Mouse (Mus musculus): ENCODE measurements around the gene Clec10a. TPM values are rescaled to one million over a fixed set of nuclear protein-coding genes. Genes with fewer than 3 reads are reported as not detected.

Clec10a gene
- polyA plus RNA-seq, 1 experiment from 2014 or later = 1.4 TPM

- Histone ChIP-seq H3K4me3 (replicated peaks; ENCODE audit: low read depth, low read length) (no peak overlapping the region), H3K27me3 (ENCODE audit: control insufficient read depth, insufficient read depth, low read length) (peaks cover 49% of the 10 kb centered on the region), H3K27ac (replicated peaks; ENCODE audit: low read depth, low read length) (no peak overlapping the region), H3K9me3 (ENCODE audit: control insufficient read depth, low read length) (no peaks in the 10 kb centered on the region), H3K4me1 (ENCODE audit: control insufficient read depth, insufficient read depth, low read length) (peaks cover 38% of the 10 kb centered on the region), H3K4me2 (ENCODE audit: low read length) (no peak overlapping the region), H3K36me3 (ENCODE audit: control insufficient read depth, insufficient read depth, low read length) (peaks cover 15% of the 10 kb centered on the region; the same call in 1 of the 2 replicates), H3K9ac (replicated peaks; ENCODE audit: low read length) (no peak overlapping the region)
- WGBS = 10% methylated on average over 22 of the region's 22 CpGs
- ATAC-seq (ENCODE audit: low FRiP score, low TSS enrichment) (no peak), DNase-seq (no peak)
These were observed 59.3 kb downstream of the Clec10a start for GRCm38 (mm10) chr11:70215301-70215700.

- H3K27me3 ChIP-seq (ENCODE audit: control insufficient read depth, insufficient read depth, low read length) = peaks cover 49% of the 10 kb centered on the region
- no peak overlapping the region for H3K27ac ChIP-seq (replicated peaks; ENCODE audit: low read depth, low read length)
- DNase-seq = no peak
- H3K4me2 ChIP-seq (ENCODE audit: low read length) = no peak overlapping the region
- no peak overlapping the region for H3K9ac ChIP-seq (replicated peaks; ENCODE audit: low read length)
- no peak overlapping the region for H3K4me3 ChIP-seq (replicated peaks; ENCODE audit: low read depth, low read length)
- H3K4me1 ChIP-seq (ENCODE audit: control insufficient read depth, insufficient read depth, low read length) = peaks cover 38% of the 10 kb centered on the region
- no peaks in the 10 kb centered on the region for H3K9me3 ChIP-seq (ENCODE audit: control insufficient read depth, low read length)
- no peak for ATAC-seq (ENCODE audit: low FRiP score, low TSS enrichment)
- H3K36me3 ChIP-seq (ENCODE audit: control insufficient read depth, insufficient read depth, low read length) = peaks cover 15% of the 10 kb centered on the region; the same call in 1 of the 2 replicates
- WGBS = 49% methylated on average over 3 of the region's 3 CpGs
These were observed 60.1 kb downstream of the Clec10a start for GRCm38 (mm10) chr11:70216103-70216502.

GRCm38 (mm10) chr11:70218039-70218438 is 62.0 kb downstream of the Clec10a start:
- Histone ChIP-seq H3K27ac (replicated peaks; ENCODE audit: low read depth, low read length) (no peak overlapping the region), H3K4me1 (ENCODE audit: control insufficient read depth, insufficient read depth, low read length) (peaks cover 47% of the 10 kb centered on the region), H3K4me3 (replicated peaks; ENCODE audit: low read depth, low read length) (no peak overlapping the region), H3K27me3 (ENCODE audit: control insufficient read depth, insufficient read depth, low read length) (peaks cover 39% of the 10 kb centered on the region), H3K36me3 (ENCODE audit: control insufficient read depth, insufficient read depth, low read length) (peaks cover 15% of the 10 kb centered on the region; the same call in 1 of the 2 replicates), H3K9me3 (ENCODE audit: control insufficient read depth, low read length) (no peaks in the 10 kb centered on the region), H3K4me2 (ENCODE audit: low read length) (no peak overlapping the region), H3K9ac (replicated peaks; ENCODE audit: low read length) (no peak overlapping the region)
- DNase-seq = no peak
- no peak for ATAC-seq (ENCODE audit: low FRiP score, low TSS enrichment)
- 95% methylated on average over 4 of the region's 4 CpGs for WGBS

GRCm38 (mm10) chr11:70218741-70219470 is 62.9 kb downstream of the Clec10a start:
- Histone ChIP-seq H3K4me1 (ENCODE audit: control insufficient read depth, insufficient read depth, low read length) (peaks cover 43% of the 10 kb centered on the region), H3K4me3 (replicated peaks; ENCODE audit: low read depth, low read length) (peak overlapping the region; percentile 57), H3K36me3 (ENCODE audit: control insufficient read depth, insufficient read depth, low read length) (peaks cover 15% of the 10 kb centered on the region; the same call in 1 of the 2 replicates), H3K27me3 (ENCODE audit: control insufficient read depth, insufficient read depth, low read length) (peaks cover 32% of the 10 kb centered on the region), H3K27ac (replicated peaks; ENCODE audit: low read depth, low read length) (no peak overlapping the region), H3K9me3 (ENCODE audit: control insufficient read depth, low read length) (no peaks in the 10 kb centered on the region), H3K9ac (replicated peaks; ENCODE audit: low read length) (peak overlapping the region; percentile 81; the same call in 1 of the 2 replicates), H3K4me2 (ENCODE audit: low read length) (peak overlapping the region; percentile 88)
- ATAC-seq (ENCODE audit: low FRiP score, low TSS enrichment) (no peak), DNase-seq (no peak)
- 91% methylated on average over 15 of the region's 15 CpGs for WGBS

GRCm38 (mm10) chr11:70219873-70220272 is 63.9 kb downstream of the Clec10a start:
- Histone ChIP-seq H3K9ac (replicated peaks; ENCODE audit: low read length) (peak overlapping the region; percentile 81), H3K27ac (replicated peaks; ENCODE audit: low read depth, low read length) (peak overlapping the region; percentile 88), H3K27me3 (ENCODE audit: control insufficient read depth, insufficient read depth, low read length) (peaks cover 23% of the 10 kb centered on the region), H3K4me1 (ENCODE audit: control insufficient read depth, insufficient read depth, low read length) (peaks cover 33% of the 10 kb centered on the region), H3K36me3 (ENCODE audit: control insufficient read depth, insufficient read depth, low read length) (peaks cover 15% of the 10 kb centered on the region; the same call in 1 of the 2 replicates), H3K4me2 (ENCODE audit: low read length) (peak overlapping the region; percentile 88), H3K9me3 (ENCODE audit: control insufficient read depth, low read length) (no peaks in the 10 kb centered on the region), H3K4me3 (replicated peaks; ENCODE audit: low read depth, low read length) (peak overlapping the region; percentile 57)
- ATAC-seq (ENCODE audit: low FRiP score, low TSS enrichment) = no peak
- no peak for DNase-seq
- WGBS = 53% methylated on average over 7 of the region's 7 CpGs

- Histone ChIP-seq H3K9me3 (ENCODE audit: control insufficient read depth, low read length) (no peaks in the 10 kb centered on the region), H3K27ac (replicated peaks; ENCODE audit: low read depth, low read length) (peak overlapping the region; percentile 88), H3K9ac (replicated peaks; ENCODE audit: low read length) (peak overlapping the region; percentile 81), H3K4me3 (replicated peaks; ENCODE audit: low read depth, low read length) (peak overlapping the region; percentile 57), H3K4me1 (ENCODE audit: control insufficient read depth, insufficient read depth, low read length) (peaks cover 30% of the 10 kb centered on the region), H3K27me3 (ENCODE audit: control insufficient read depth, insufficient read depth, low read length) (peaks cover 22% of the 10 kb centered on the region), H3K4me2 (ENCODE audit: low read length) (peak overlapping the region; percentile 88), H3K36me3 (ENCODE audit: control insufficient read depth, insufficient read depth, low read length) (peaks cover 15% of the 10 kb centered on the region; the same call in 1 of the 2 replicates)
- DNase-seq (no peak), ATAC-seq (ENCODE audit: low FRiP score, low TSS enrichment) (no peak)
- under 1% methylated on average over 24 of the region's 24 CpGs for WGBS
These were observed 64.3 kb downstream of the Clec10a start for GRCm38 (mm10) chr11:70220323-70220722.

Other genes starting within 250 kb of the Clec10a start
- gene Gps2, start 242.3 kb upstream of the Clec10a start, polyA plus RNA-seq (2014; fragmentation: Nextera tagmentation; extraction: Ambion mirVana) = 56.4 and 62.4 TPM in 2 replicates
- gene Eif5a, start 234.2 kb upstream of the Clec10a start, polyA plus RNA-seq (2014; fragmentation: Nextera tagmentation; extraction: Ambion mirVana) = 1,083 and 1,099 TPM in 2 replicates
- 4.3 and 10.4 TPM in 2 replicates for gene Ybx2, start 220.4 kb upstream of the Clec10a start, polyA plus RNA-seq (2014; fragmentation: Nextera tagmentation; extraction: Ambion mirVana)
- gene Slc2a4, start 208.0 kb upstream of the Clec10a start, polyA plus RNA-seq (2014; fragmentation: Nextera tagmentation; extraction: Ambion mirVana) = 2.2 and 4.5 TPM in 2 replicates
- 0.20 TPM in 1 of 2 replicates, not detected in the other for gene Cldn7, start 191.4 kb upstream of the Clec10a start, polyA plus RNA-seq (2014; fragmentation: Nextera tagmentation; extraction: Ambion mirVana)
- 24.4 and 39.0 TPM in 2 replicates for gene Ctdnep1, start 175.0 kb upstream of the Clec10a start, polyA plus RNA-seq (2014; fragmentation: Nextera tagmentation; extraction: Ambion mirVana)
- gene Elp5, start 173.7 kb upstream of the Clec10a start, polyA plus RNA-seq (2014; fragmentation: Nextera tagmentation; extraction: Ambion mirVana) = 162 and 193 TPM in 2 replicates
- 616 and 626 TPM in 2 replicates for gene Gabarap, start 165.1 kb upstream of the Clec10a start, polyA plus RNA-seq (2014; fragmentation: Nextera tagmentation; extraction: Ambion mirVana)
- 41.3 and 48.9 TPM in 2 replicates for gene Phf23, start 160.4 kb upstream of the Clec10a start, polyA plus RNA-seq (2014; fragmentation: Nextera tagmentation; extraction: Ambion mirVana)
- 22.9 and 23.0 TPM in 2 replicates for gene Dvl2, start 155.6 kb upstream of the Clec10a start, polyA plus RNA-seq (2014; fragmentation: Nextera tagmentation; extraction: Ambion mirVana)
- 43.2 and 49.6 TPM in 2 replicates for gene Acadvl, start 140.8 kb upstream of the Clec10a start, polyA plus RNA-seq (2014; fragmentation: Nextera tagmentation; extraction: Ambion mirVana)
- 33.1 and 41.0 TPM in 2 replicates for gene Dlg4, start 139.3 kb upstream of the Clec10a start, polyA plus RNA-seq (2014; fragmentation: Nextera tagmentation; extraction: Ambion mirVana)
- gene Asgr1, start 102.1 kb upstream of the Clec10a start, polyA plus RNA-seq (2014; fragmentation: Nextera tagmentation; extraction: Ambion mirVana) = 0.26 and 1.4 TPM in 2 replicates
- gene Asgr2, start 63.6 kb upstream of the Clec10a start, polyA plus RNA-seq (2014; fragmentation: Nextera tagmentation; extraction: Ambion mirVana) = not detected in 2 replicates
- 0.75 TPM in 1 of 2 replicates, not detected in the other for gene Mgl2, start 25.9 kb upstream of the Clec10a start, polyA plus RNA-seq (2014; fragmentation: Nextera tagmentation; extraction: Ambion mirVana)
- gene Slc16a11, start 56.6 kb downstream of the Clec10a start, polyA plus RNA-seq (2014; fragmentation: Nextera tagmentation; extraction: Ambion mirVana) = 1.5 and 3.2 TPM in 2 replicates
- gene Slc16a13, start 64.9 kb downstream of the Clec10a start, polyA plus RNA-seq (2014; fragmentation: Nextera tagmentation; extraction: Ambion mirVana) = 10.0 and 10.7 TPM in 2 replicates
- gene Bcl6b, start 73.6 kb downstream of the Clec10a start, polyA plus RNA-seq (2014; fragmentation: Nextera tagmentation; extraction: Ambion mirVana) = 2.5 and 4.4 TPM in 2 replicates
- 171 and 205 TPM in 2 replicates for gene 0610010K14Rik, start 81.7 kb downstream of the Clec10a start, polyA plus RNA-seq (2014; fragmentation: Nextera tagmentation; extraction: Ambion mirVana)
- 13.4 and 16.3 TPM in 2 replicates for gene Gm21988, start 83.6 kb downstream of the Clec10a start, polyA plus RNA-seq (2014; fragmentation: Nextera tagmentation; extraction: Ambion mirVana)
- gene Rnasek, start 83.6 kb downstream of the Clec10a start, polyA plus RNA-seq (2014; fragmentation: Nextera tagmentation; extraction: Ambion mirVana) = 321 and 350 TPM in 2 replicates
- gene Alox12, start 99.2 kb downstream of the Clec10a start, polyA plus RNA-seq (2014; fragmentation: Nextera tagmentation; extraction: Ambion mirVana) = 0.11 and 0.33 TPM in 2 replicates
- gene Alox12e, start 166.4 kb downstream of the Clec10a start, polyA plus RNA-seq (2014; fragmentation: Nextera tagmentation; extraction: Ambion mirVana) = not detected in 2 replicates
- not detected in 2 replicates for gene Alox15, start 195.8 kb downstream of the Clec10a start, polyA plus RNA-seq (2014; fragmentation: Nextera tagmentation; extraction: Ambion mirVana)